Mouse (Mus musculus): ENCODE measurements around the gene Hadhb. TPM values are rescaled to one million over a fixed set of nuclear protein-coding genes. Genes with fewer than 3 reads are reported as not detected.

The Hadhb gene
- polyA plus RNA-seq, 1 experiment, result 88.1 TPM

DNA sequence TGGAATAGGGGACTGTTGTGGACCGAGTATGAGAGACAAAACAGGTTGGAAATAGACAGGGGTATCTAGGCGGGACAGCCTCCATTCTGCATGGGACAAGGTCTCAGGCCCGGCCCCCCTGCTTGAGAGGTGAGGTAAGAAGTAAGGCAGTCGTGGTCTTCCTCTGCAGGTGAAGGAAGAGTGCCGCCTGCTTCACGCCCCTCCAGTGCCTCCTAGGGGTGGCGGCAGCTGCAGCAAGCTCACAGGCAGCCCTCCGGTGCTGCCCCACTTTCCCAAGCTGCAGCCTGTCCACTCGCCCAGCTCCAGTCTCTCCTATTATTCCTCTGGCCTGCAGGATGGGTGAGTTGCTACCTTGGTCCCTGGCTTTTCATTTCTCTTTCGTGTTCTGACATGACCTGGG, 39.3 kb upstream of the Hadhb start:
- peaks cover 11% of the 10 kb centered on the region for H3K4me1 ChIP-seq (ENCODE audit: control insufficient read depth, insufficient read depth, insufficient read length, low read length)
- WGBS, result 75% methylated on average over 10 of the region's 10 CpGs

DNA sequence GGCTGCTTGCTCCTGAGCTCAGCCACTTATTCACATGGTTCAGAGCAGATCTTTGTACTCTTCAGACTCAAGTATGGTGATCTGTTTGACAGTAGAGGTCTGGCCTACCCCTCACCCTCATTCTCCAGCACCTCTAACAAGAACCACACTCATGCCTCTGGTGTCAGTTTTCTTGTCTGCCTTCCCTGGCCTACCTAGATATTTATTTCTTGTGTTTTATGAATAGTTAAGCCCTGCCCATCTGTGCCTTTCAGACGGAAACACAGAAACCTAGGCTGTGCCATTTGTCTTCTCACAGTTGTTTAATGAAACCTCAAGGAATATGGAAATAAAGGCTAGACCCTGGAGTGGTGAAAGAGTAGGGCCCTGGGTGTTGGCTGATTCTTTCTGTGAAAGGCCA, 37.0 kb upstream of the Hadhb start:
- H3K4me3 ChIP-seq (ENCODE audit: low read depth, low read length), result no peak overlapping the region
- H3K27ac ChIP-seq (ENCODE audit: insufficient read depth, low read depth, low read length), result no peak overlapping the region
- H3K27me3 ChIP-seq (ENCODE audit: control insufficient read depth, insufficient read depth, low read length), result peaks cover 14% of the 10 kb centered on the region
- TF ChIP-seq POLR2A (IDR thresholded peaks at IDR 0.05; ENCODE audit: low read depth, low read length), result no peak
- no peak for TF ChIP-seq CTCF (IDR thresholded peaks at IDR 0.05; ENCODE audit: extremely low read depth, insufficient read length, insufficient replicate concordance, low read depth, low read length)
- peaks cover 11% of the 10 kb centered on the region for H3K4me1 ChIP-seq (ENCODE audit: control insufficient read depth, insufficient read depth, insufficient read length, low read length)
- WGBS, result 87% methylated on average over 1 of the region's 1 CpGs
- H3K36me3 ChIP-seq (ENCODE audit: control insufficient read depth, insufficient read depth, low read length), result peaks cover 46% of the 10 kb centered on the region

More for the DNA sequence above, 39.3 kb upstream of the Hadhb start:
- Histone ChIP-seq H3K4me3 (ENCODE audit: low read depth, low read length) (no peak overlapping the region), H3K27ac (ENCODE audit: insufficient read depth, low read depth, low read length) (no peak overlapping the region), H3K36me3 (ENCODE audit: control insufficient read depth, insufficient read depth, low read length) (peaks cover 24% of the 10 kb centered on the region), H3K27me3 (ENCODE audit: control insufficient read depth, insufficient read depth, low read length) (peaks cover 14% of the 10 kb centered on the region)
- TF ChIP-seq POLR2A (IDR thresholded peaks at IDR 0.05; ENCODE audit: low read depth, low read length), result no peak
- TF ChIP-seq CTCF (IDR thresholded peaks at IDR 0.05; ENCODE audit: extremely low read depth, insufficient read length, insufficient replicate concordance, low read depth, low read length), result no peak

DNA sequence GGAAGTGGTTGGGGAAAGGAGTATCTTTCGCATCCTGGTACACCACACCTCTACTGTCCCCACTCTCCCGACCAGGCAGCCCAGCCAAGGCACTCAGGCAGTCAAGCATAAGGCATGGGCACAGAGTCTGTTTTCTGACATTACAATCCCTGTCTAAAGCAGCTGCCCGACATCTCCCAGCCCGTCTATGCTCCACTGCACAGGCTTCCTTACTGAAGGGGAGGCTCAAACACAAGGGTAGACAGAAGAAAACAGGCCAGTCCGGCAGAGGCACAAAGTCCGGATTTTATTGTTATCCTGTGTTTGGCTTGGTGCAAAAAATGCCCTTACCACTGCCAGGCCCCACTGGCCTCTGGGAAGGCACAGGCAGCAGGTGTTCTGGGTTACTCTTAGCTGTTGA, 35.9 kb upstream of the Hadhb start:
- 51% methylated on average over 6 of the region's 6 CpGs for WGBS
- no peak for TF ChIP-seq CTCF (IDR thresholded peaks at IDR 0.05; ENCODE audit: extremely low read depth, insufficient read length, insufficient replicate concordance, low read depth, low read length)
- TF ChIP-seq POLR2A (IDR thresholded peaks at IDR 0.05; ENCODE audit: low read depth, low read length), result no peak

DNA sequence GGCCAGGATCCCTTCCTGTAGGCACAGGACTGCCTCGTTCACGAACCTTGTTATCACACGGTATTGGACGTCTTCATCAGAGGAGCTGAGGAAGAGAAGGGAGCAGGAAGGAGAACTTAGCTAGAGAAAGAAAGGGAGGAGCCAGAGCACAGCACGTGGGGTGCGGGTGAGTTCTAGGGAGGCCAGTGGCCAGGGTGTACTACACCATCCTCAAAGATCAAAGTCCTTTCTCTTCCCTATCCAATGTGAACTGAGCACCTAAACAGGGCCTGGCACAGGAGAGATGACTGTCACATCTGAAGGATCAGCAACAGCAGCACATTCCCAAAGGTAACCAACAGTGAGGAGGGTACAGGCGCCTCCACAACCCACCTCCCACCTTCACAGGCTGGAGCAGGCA, 34.9 kb upstream of the Hadhb start:
- H3K27me3 ChIP-seq (ENCODE audit: control insufficient read depth, insufficient read depth, low read length), result no peaks in the 10 kb centered on the region
- H3K27ac ChIP-seq (ENCODE audit: insufficient read depth, low read depth, low read length), result no peak overlapping the region
- peaks cover 5% of the 10 kb centered on the region for H3K4me1 ChIP-seq (ENCODE audit: control insufficient read depth, insufficient read depth, insufficient read length, low read length)
- peaks cover 64% of the 10 kb centered on the region for H3K36me3 ChIP-seq (ENCODE audit: control insufficient read depth, insufficient read depth, low read length)
- no peak for TF ChIP-seq CTCF (IDR thresholded peaks at IDR 0.05; ENCODE audit: extremely low read depth, insufficient read length, insufficient replicate concordance, low read depth, low read length)
- 41% methylated on average over 7 of the region's 7 CpGs for WGBS
- no peak overlapping the region for H3K4me3 ChIP-seq (ENCODE audit: low read depth, low read length)

More for the DNA sequence above, 35.9 kb upstream of the Hadhb start:
- peaks cover 10% of the 10 kb centered on the region for H3K4me1 ChIP-seq (ENCODE audit: control insufficient read depth, insufficient read depth, insufficient read length, low read length)
- H3K36me3 ChIP-seq (ENCODE audit: control insufficient read depth, insufficient read depth, low read length), result peaks cover 56% of the 10 kb centered on the region
- H3K4me3 ChIP-seq (ENCODE audit: low read depth, low read length), result no peak overlapping the region
- H3K27me3 ChIP-seq (ENCODE audit: control insufficient read depth, insufficient read depth, low read length), result peaks cover 9% of the 10 kb centered on the region
- H3K27ac ChIP-seq (ENCODE audit: insufficient read depth, low read depth, low read length), result no peak overlapping the region

DNA sequence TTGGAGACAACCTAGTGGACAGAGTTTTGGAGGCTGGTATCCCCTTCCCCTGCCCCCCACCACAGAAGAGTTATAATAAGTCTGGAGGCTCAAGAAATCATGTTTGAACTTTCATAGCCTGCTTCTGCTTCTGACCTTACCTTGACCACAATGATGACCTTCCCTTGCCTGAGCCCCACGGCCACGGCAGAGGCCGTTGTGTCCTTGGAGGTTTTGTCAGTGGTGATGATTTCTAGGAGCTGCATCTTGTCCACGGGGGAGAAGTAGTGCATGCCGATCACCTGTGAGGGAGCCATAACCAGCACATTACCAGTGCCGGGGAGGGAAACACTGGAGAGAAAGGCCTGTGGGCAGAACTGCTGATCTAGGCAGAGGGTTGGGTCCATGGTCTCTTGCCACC, 32.6 kb upstream of the Hadhb start:
- Histone ChIP-seq H3K4me3 (ENCODE audit: low read depth, low read length) (no peak overlapping the region), H3K27ac (ENCODE audit: insufficient read depth, low read depth, low read length) (no peak overlapping the region), H3K36me3 (ENCODE audit: control insufficient read depth, insufficient read depth, low read length) (peaks cover 74% of the 10 kb centered on the region), H3K27me3 (ENCODE audit: control insufficient read depth, insufficient read depth, low read length) (no peaks in the 10 kb centered on the region), H3K4me1 (ENCODE audit: control insufficient read depth, insufficient read depth, insufficient read length, low read length) (peaks cover 5% of the 10 kb centered on the region)
- 92% methylated on average over 6 of the region's 6 CpGs for WGBS
- TF ChIP-seq CTCF (IDR thresholded peaks at IDR 0.05; ENCODE audit: extremely low read depth, insufficient read length, insufficient replicate concordance, low read depth, low read length) (no peak), POLR2A (IDR thresholded peaks at IDR 0.05; ENCODE audit: low read depth, low read length) (no peak)

DNA sequence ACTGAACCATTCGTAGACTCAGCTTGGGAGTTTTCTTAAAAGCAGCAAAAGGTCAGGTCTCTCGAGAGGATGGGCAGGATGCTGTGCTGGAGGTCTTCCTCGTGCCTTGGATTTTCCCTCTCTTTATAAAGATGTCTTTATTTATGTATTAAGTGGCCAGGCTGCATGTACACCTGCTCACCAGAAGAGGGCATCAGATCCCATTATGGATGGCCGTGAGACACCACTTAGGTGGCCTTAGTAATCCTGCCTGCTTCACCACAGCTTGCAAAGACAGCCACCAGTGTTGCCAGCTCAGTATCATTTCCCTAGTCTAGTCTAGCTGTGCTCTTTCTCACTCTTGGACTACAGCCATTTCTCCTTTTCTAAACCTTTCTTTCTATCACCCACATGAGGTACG, 29.5 kb upstream of the Hadhb start:
- Histone ChIP-seq H3K4me1 (ENCODE audit: control insufficient read depth, insufficient read depth, insufficient read length, low read length) (no peaks in the 10 kb centered on the region), H3K36me3 (ENCODE audit: control insufficient read depth, insufficient read depth, low read length) (peaks cover 79% of the 10 kb centered on the region), H3K4me3 (ENCODE audit: low read depth, low read length) (no peak overlapping the region), H3K27ac (ENCODE audit: insufficient read depth, low read depth, low read length) (no peak overlapping the region), H3K27me3 (ENCODE audit: control insufficient read depth, insufficient read depth, low read length) (no peaks in the 10 kb centered on the region)
- 49% methylated on average over 5 of the region's 5 CpGs for WGBS
- TF ChIP-seq CTCF (IDR thresholded peaks at IDR 0.05; ENCODE audit: extremely low read depth, insufficient read length, insufficient replicate concordance, low read depth, low read length) (peak; percentile 77; the same call in 1 of the 2 replicates), POLR2A (IDR thresholded peaks at IDR 0.05; ENCODE audit: low read depth, low read length) (no peak)

DNA sequence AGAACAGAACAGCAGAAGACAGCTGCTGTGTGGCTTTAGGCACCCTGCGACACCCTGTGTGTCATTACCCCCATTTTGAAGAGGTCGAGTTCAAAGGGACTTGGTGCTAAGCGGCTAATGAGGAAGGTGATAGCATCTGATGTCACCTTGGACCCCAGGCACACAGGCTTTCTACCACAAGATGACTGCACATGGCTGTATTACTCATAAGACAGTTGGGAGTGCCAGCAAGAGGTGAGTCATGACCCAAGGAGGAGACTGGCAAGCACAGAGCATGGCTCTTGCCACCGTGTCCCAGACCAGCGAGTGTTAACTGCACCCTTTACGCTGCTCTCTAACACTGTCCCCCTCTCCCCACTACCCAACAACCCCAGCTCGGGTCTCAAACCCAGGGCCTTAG, 28.3 kb upstream of the Hadhb start:
- 72% methylated on average over 7 of the region's 7 CpGs for WGBS
- peaks cover 74% of the 10 kb centered on the region for H3K36me3 ChIP-seq (ENCODE audit: control insufficient read depth, insufficient read depth, low read length)
- no peaks in the 10 kb centered on the region for H3K4me1 ChIP-seq (ENCODE audit: control insufficient read depth, insufficient read depth, insufficient read length, low read length)
- no peak for TF ChIP-seq POLR2A (IDR thresholded peaks at IDR 0.05; ENCODE audit: low read depth, low read length)
- TF ChIP-seq CTCF (IDR thresholded peaks at IDR 0.05; ENCODE audit: extremely low read depth, insufficient read length, insufficient replicate concordance, low read depth, low read length), result no peak
- H3K27me3 ChIP-seq (ENCODE audit: control insufficient read depth, insufficient read depth, low read length), result no peaks in the 10 kb centered on the region
- no peak overlapping the region for H3K27ac ChIP-seq (ENCODE audit: insufficient read depth, low read depth, low read length)
- H3K4me3 ChIP-seq (ENCODE audit: low read depth, low read length), result no peak overlapping the region

Data from small intestine, adult 2 months (tissue).